Comparison of ENCODE assay signal across 21 mouse cellular contexts in the genomic region with DNA sequence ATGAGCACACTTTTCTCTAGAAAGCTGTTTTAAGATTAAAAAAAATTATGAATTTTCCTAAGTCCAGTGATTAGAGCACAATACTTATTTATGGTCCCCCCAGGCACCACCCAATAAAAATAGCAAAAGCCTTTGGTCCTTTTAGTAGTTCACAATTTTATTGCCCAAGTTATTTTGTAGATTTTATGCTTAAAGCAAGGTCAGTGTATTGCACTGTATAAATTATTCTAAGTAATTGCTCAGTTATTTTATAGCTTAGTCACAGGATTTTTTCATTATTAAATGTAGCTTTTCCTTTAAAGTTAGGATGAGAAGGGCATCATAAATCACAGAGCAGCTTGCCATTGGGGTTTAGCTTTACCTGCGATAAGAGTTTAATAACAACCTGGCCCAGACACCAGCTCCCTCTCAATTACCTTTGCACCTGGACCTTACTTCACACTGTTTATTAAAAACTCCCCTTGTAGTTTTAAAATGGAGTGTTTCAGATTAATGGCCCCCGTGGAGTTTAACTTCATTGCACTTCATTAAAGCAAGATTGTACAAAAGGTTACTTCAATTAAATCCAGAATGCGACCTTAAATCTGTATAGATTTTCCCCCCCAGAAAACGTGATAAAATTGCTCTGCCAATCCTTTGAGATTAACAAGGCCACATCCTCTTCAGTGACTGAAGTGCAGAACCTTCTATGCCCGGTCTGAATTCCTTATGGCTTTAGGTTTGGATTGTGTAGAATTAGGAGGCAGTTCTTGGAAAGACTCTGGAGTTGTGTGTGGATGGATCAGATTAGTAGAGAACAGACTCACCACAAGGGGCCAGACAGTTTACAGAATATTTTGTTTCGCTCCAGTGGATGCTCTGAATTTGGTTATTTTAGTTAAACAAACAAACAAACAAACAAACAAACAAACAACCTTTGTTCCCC.
DNase-seq lines count a peak whose midpoint lies in the region; ATAC-seq and TF ChIP-seq lines count a peak whose summit lies in the region.
"Had no signal": no experiment of that assay in that cellular context is flagged by ENCODE, and none has a peak within 500 bp of the region (broad histone marks: within the 10 kb centered on the region; RNA-seq: fewer than 3 reads in every experiment).

No protein-coding gene starts in this region.

- no peaks in the 10 kb centered on the region for H3K27me3 ChIP-seq in forebrain, embryonic 13.5 days
- no peaks in the 10 kb centered on the region for H3K27me3 ChIP-seq in forebrain, embryonic 15.5 days
- no peaks in the 10 kb centered on the region for H3K27me3 ChIP-seq in lung, embryonic 15.5 days
- no peaks in the 10 kb centered on the region for H3K27me3 ChIP-seq in limb, embryonic 10.5 days (ENCODE audit: low read depth, poor library complexity, severe bottlenecking)
- H3K27me3 ChIP-seq in limb, embryonic 14.5 days (ENCODE audit: control insufficient read depth, insufficient read depth, low read length), result no peaks in the 10 kb centered on the region
- H3K27me3 ChIP-seq in hindbrain, postnatal 0 days (ENCODE audit: insufficient read depth, low read length), result no peaks in the 10 kb centered on the region
- H3K27me3 ChIP-seq: embryonic facial prominence, embryonic 12.5 days; heart, embryonic 15.5 days; hindbrain, embryonic 13.5 days had no signal

- no peak for TF ChIP-seq CTCF in lung, adult 2 months (IDR thresholded peaks at IDR 0.05; ENCODE audit: insufficient read depth, low read length)
- TF ChIP-seq CTCF in hindbrain, postnatal 0 days (IDR thresholded peaks at IDR 0.05; ENCODE audit: low read depth), result no peak

- H3K36me3 ChIP-seq in forebrain, embryonic 13.5 days (ENCODE audit: poor library complexity, severe bottlenecking), result no peaks in the 10 kb centered on the region
- H3K36me3 ChIP-seq in forebrain, embryonic 15.5 days, result no peaks in the 10 kb centered on the region
- H3K36me3 ChIP-seq in lung, embryonic 15.5 days, result no peaks in the 10 kb centered on the region
- H3K36me3 ChIP-seq in limb, embryonic 10.5 days, result no peaks in the 10 kb centered on the region
- H3K36me3 ChIP-seq in limb, embryonic 14.5 days (ENCODE audit: control insufficient read depth, insufficient read depth, low read length), result no peaks in the 10 kb centered on the region
- H3K36me3 ChIP-seq in hindbrain, postnatal 0 days (ENCODE audit: insufficient read depth, low read length), result no peaks in the 10 kb centered on the region
- H3K36me3 ChIP-seq: embryonic facial prominence, embryonic 12.5 days; heart, embryonic 10.5 days; heart, embryonic 15.5 days; hindbrain, embryonic 13.5 days had no signal

- WGBS in forebrain, embryonic 13.5 days, result 41% methylated on average over 6 of the region's 6 CpGs
- WGBS in forebrain, embryonic 15.5 days, result 41% methylated on average over 6 of the region's 6 CpGs
- WGBS in lung, embryonic 15.5 days, result 49% methylated on average over 6 of the region's 6 CpGs
- WGBS in lung, adult 2 months, result 62% methylated on average over 6 of the region's 6 CpGs
- 41% methylated on average over 6 of the region's 6 CpGs for WGBS in limb, embryonic 10.5 days
- 15% methylated on average over 6 of the region's 6 CpGs for WGBS in limb, embryonic 14.5 days
- WGBS in hindbrain, postnatal 0 days, result 72% methylated on average over 6 of the region's 6 CpGs

- no peak overlapping the region for H3K4me3 ChIP-seq in forebrain, embryonic 13.5 days
- H3K4me3 ChIP-seq in forebrain, embryonic 15.5 days, result no peak overlapping the region
- H3K4me3 ChIP-seq in lung, embryonic 15.5 days, result no peak overlapping the region
- no peak overlapping the region for H3K4me3 ChIP-seq in lung, adult 2 months (replicated peaks; ENCODE audit: extremely low read depth, low read depth, low read length)
- H3K4me3 ChIP-seq in limb, embryonic 10.5 days, result no peak overlapping the region
- H3K4me3 ChIP-seq in limb, embryonic 14.5 days (replicated peaks; ENCODE audit: low read length), result no peak overlapping the region
- H3K4me3 ChIP-seq in hindbrain, postnatal 0 days (ENCODE audit: low read length), result no peak overlapping the region
- H3K4me3 ChIP-seq: embryonic facial prominence, embryonic 12.5 days; heart, embryonic 10.5 days; heart, embryonic 15.5 days; hindbrain, embryonic 13.5 days had no signal

- H3K9ac ChIP-seq in forebrain, embryonic 13.5 days, result no peak overlapping the region
- H3K9ac ChIP-seq in forebrain, embryonic 15.5 days (replicated peaks), result no peak overlapping the region
- H3K9ac ChIP-seq in lung, embryonic 15.5 days, result no peak overlapping the region
- no peak overlapping the region for H3K9ac ChIP-seq in limb, embryonic 14.5 days (ENCODE audit: low read depth, low read length, severe bottlenecking)
- H3K9ac ChIP-seq in hindbrain, postnatal 0 days (replicated peaks; ENCODE audit: low read length), result no peak overlapping the region
- H3K9ac ChIP-seq: embryonic facial prominence, embryonic 12.5 days; heart, embryonic 15.5 days; hindbrain, embryonic 13.5 days had no signal

- H3K4me2 ChIP-seq in forebrain, embryonic 13.5 days, result no peak overlapping the region
- no peak overlapping the region for H3K4me2 ChIP-seq in forebrain, embryonic 15.5 days (replicated peaks)
- peak overlapping the region; percentile 36; the same call in 1 of the 2 replicates for H3K4me2 ChIP-seq in lung, embryonic 15.5 days
- no peak overlapping the region for H3K4me2 ChIP-seq in limb, embryonic 14.5 days (replicated peaks; ENCODE audit: low read depth, low read length, severe bottlenecking)
- H3K4me2 ChIP-seq in hindbrain, postnatal 0 days (ENCODE audit: low read depth, low read length), result no peak overlapping the region
- H3K4me2 ChIP-seq: embryonic facial prominence, embryonic 12.5 days; heart, embryonic 15.5 days; hindbrain, embryonic 13.5 days had no signal

- TF ChIP-seq POLR2A in lung, adult 2 months (IDR thresholded peaks at IDR 0.05; ENCODE audit: borderline replicate concordance, extremely low read depth, low read depth, low read length), result no peak
- no peak for TF ChIP-seq POLR2A in limb, embryonic 14.5 days (IDR thresholded peaks at IDR 0.05; ENCODE audit: borderline replicate concordance, extremely low read depth, insufficient read depth, insufficient read length)

- DNase-seq in lung, adult 2 months, result no peak
- DNase-seq in limb, embryonic 10.5 days (ENCODE audit: low spot score), result no peak
- DNase-seq in limb, embryonic 14.5 days (ENCODE audit: low spot score), result no peak
- no peak for DNase-seq in hindbrain, postnatal 0 days (ENCODE audit: low spot score)
- DNase-seq in B cell, adult 2 months, result no peak
- DNase-seq: adrenal gland, adult 2 months; adrenal gland, postnatal 25 days; cerebellum, adult 11 months; cerebellum, adult 8-10 months; cerebellum, postnatal 25 days; gastrocnemius, postnatal 10 days; heart, adult 18-20 months; heart, postnatal 14 days; kidney, adult 11 months had no signal

- no peaks in the 10 kb centered on the region for H3K9me3 ChIP-seq in forebrain, embryonic 13.5 days (replicated peaks)
- no peaks in the 10 kb centered on the region for H3K9me3 ChIP-seq in forebrain, embryonic 15.5 days
- no peaks in the 10 kb centered on the region for H3K9me3 ChIP-seq in lung, embryonic 15.5 days
- H3K9me3 ChIP-seq in limb, embryonic 10.5 days (replicated peaks), result no peaks in the 10 kb centered on the region
- H3K9me3 ChIP-seq in limb, embryonic 14.5 days (ENCODE audit: control insufficient read depth, low read length), result no peaks in the 10 kb centered on the region
- no peaks in the 10 kb centered on the region for H3K9me3 ChIP-seq in hindbrain, postnatal 0 days (ENCODE audit: low read length)
- H3K9me3 ChIP-seq: embryonic facial prominence, embryonic 12.5 days; heart, embryonic 10.5 days; heart, embryonic 15.5 days; hindbrain, embryonic 13.5 days had no signal

- peak; percentile 55; the same call in 1 of the 2 replicates for ATAC-seq in forebrain, embryonic 13.5 days
- no peak for ATAC-seq in forebrain, embryonic 15.5 days (replicated peaks)
- no peak for ATAC-seq in lung, embryonic 15.5 days (ENCODE audit: borderline replicate concordance, extremely low read depth, low FRiP score, low TSS enrichment)
- ATAC-seq in limb, embryonic 14.5 days (ENCODE audit: low FRiP score, low read depth), result peak; percentile 19; the same call in 1 of the 2 replicates
- no peak for ATAC-seq in hindbrain, postnatal 0 days

- peaks cover 6% of the 10 kb centered on the region; the same call in 1 of the 2 replicates for H3K4me1 ChIP-seq in forebrain, embryonic 13.5 days
- no peaks in the 10 kb centered on the region for H3K4me1 ChIP-seq in forebrain, embryonic 15.5 days
- no peaks in the 10 kb centered on the region for H3K4me1 ChIP-seq in lung, embryonic 15.5 days
- H3K4me1 ChIP-seq in lung, adult 2 months (ENCODE audit: control insufficient read depth, insufficient read depth, low read length), result no peaks in the 10 kb centered on the region
- peaks cover 28% of the 10 kb centered on the region for H3K4me1 ChIP-seq in limb, embryonic 10.5 days
- peaks cover 7% of the 10 kb centered on the region; the same call in 1 of the 2 replicates for H3K4me1 ChIP-seq in limb, embryonic 14.5 days (ENCODE audit: control insufficient read depth, insufficient read depth, low read length)
- no peaks in the 10 kb centered on the region for H3K4me1 ChIP-seq in hindbrain, postnatal 0 days (ENCODE audit: insufficient read depth, low read length)
- H3K4me1 ChIP-seq: embryonic facial prominence, embryonic 12.5 days; heart, embryonic 10.5 days; heart, embryonic 15.5 days had no signal

- no peak overlapping the region for H3K27ac ChIP-seq in forebrain, embryonic 13.5 days
- no peak overlapping the region for H3K27ac ChIP-seq in forebrain, embryonic 15.5 days (replicated peaks)
- H3K27ac ChIP-seq in lung, embryonic 15.5 days, result no peak overlapping the region
- H3K27ac ChIP-seq in limb, embryonic 10.5 days, result peak overlapping the region; percentile 75; the same call in 1 of the 2 replicates
- H3K27ac ChIP-seq in limb, embryonic 14.5 days (replicated peaks; ENCODE audit: low read depth, low read length), result no peak overlapping the region
- H3K27ac ChIP-seq in hindbrain, postnatal 0 days, result no peak overlapping the region
- H3K27ac ChIP-seq: embryonic facial prominence, embryonic 12.5 days; heart, embryonic 10.5 days; heart, embryonic 15.5 days; hindbrain, embryonic 13.5 days had no signal

Comparison
In these comparisons a context has a peak if more than half of its experiments do, and no peak if none do; other contexts are left out.
1. ATAC-seq: peak in forebrain, embryonic 13.5 days (single experiment) and limb, embryonic 14.5 days (single experiment); none in forebrain, embryonic 15.5 days (single experiment), lung, embryonic 15.5 days (single experiment) and hindbrain, postnatal 0 days (single experiment).